Mouse (Mus musculus): ENCODE data around the gene Gm3250.
"Not testable (repeated sequence)": the region's sequence is repeated elsewhere in the genome, so short reads cannot be mapped to it uniquely, and the experiment has no call there.

The Gm3250 gene

DNA sequence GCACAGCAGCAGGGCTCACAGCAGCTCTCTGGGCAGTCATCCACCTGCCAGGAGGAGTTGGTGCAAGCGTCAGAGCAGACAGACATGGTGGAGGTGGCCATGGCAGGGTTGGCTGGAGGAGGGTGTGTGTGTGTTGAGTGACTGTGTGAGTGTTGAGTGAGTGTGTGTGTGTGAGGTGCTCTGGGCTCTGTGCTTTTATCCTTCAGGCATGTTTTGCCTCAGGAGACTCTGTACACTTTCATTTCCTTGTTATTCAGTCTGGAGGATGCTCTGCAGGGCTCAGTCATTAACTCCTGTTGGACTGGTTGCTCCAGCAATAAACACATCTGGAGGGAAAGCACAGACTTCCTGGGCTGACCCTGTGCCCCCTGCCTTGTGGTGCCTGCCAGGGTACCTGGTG is 31.1 kb downstream of the Gm3250 start, which contains the start of gene Gm9736:
Gm9736 (minus strand) TSS at position 101 of the 400 bp plus-strand sequence.
- not testable (repeated sequence) for DNase-seq (ENCODE audit: low read depth, low spot score)

DNA sequence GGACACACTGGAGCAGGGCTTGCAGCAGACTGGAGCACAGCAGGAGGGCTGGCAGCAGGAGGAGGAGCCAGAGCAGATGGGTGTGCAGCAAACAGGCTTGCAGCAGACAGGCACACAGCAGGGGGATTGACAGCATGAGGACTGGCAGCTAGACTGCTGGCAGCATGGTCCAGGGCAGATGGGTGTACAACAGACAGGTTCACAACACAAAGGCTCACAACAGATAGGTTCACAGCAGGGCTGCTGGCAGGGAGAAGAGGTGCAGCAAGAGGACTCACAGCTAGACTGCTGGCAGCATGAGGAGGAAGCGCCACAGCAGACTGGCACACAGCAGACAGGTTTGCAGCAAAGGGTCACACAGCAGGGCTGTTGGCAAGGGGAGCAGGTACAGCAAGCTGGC is 31.7 kb downstream of the Gm3250 start:
- not testable (repeated sequence) for DNase-seq (ENCODE audit: low read depth, low spot score)

DNA sequence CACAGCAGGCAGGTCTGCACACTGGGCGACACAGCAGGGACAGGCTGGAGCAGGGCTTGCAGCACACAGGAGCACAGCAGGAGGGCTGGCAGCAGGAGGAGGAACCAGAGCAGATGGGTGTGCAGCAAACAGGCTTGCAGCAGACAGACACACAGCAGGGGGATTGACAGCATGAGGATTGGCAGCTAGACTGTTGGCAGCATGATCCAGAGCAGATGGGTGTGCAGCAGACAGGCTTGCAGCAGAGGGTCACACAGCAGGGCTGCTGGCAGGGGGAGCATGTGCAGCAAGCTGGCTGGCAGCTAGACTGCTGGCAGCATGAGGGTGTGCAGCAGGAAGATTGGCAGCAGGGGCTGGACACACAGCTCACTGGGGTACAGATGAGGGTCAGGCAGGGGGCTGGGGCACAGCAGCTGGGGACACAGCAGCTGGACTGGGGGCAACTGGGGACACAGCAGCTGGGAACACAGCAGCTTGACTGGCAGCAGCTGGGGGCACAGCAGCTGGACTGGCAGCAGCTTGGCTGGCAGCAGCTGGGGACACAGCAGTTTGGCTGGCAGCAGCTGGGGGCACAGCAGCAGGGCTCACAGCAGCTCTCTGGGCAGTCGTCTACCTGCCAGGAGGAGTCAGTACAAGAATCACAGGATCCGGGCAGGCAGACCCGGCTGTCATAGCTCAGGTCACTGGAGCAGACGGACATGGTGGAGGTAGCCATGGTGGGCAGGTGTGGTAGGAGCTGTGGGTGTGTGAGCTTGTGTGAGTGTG is 40.2 kb downstream of the Gm3250 start, which contains the start of gene Gm18596:
Gm18596 (minus strand) TSS at position 715 of the 765 bp plus-strand sequence.
- DNase-seq (ENCODE audit: low read depth, low spot score): not testable (repeated sequence)

DNA sequence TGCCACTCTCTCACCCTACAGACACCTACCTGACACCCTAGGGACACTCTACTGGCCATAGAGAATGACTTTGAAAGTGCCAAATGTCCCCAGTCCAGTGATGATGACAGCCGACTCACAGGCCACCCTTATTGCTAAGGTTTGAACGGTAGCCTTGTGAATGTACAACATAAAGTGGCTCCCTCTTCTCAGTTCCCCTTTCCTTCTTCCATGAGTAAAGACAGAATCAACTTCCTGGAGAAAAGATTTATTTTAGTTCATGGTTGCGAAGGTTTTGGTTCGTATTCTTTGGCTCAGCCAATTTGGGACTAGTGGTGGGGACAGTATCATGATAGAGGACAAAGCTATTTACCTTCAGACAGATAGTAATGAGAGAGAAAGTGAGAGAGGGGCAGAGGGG is 43.4 kb downstream of the Gm3250 start:
- no peak for DNase-seq (ENCODE audit: low read depth, low spot score)

DNA sequence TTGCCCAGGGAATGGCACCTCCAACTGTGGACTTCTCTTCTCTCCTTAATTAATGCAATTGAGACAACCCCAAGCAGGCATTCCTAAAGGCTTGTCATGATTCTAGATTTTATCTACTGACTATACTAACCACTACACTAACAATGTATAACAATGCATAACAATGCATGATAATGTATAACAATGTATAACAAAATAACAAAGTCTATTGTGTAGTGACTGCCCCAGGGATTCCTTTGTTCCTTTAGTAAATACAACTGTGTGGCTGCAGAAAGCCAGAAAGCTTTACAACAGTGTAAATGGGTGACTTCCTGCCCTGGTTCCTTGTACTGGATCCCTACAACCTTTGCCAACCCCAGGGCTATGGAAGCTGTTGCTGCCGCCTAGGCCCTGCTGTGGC is 46.4 kb downstream of the Gm3250 start:
- peak; percentile 74 for DNase-seq (ENCODE audit: low read depth, low spot score)
